Mouse (Mus musculus) left cerebral cortex, postnatal 36 days (tissue): ENCODE results near the gene Uqcc1. TPM values are rescaled to one million over a fixed set of nuclear protein-coding genes. Genes with fewer than 3 reads are reported as not detected.

Experiments
- DNase-seq, 2 experiments: peaks; one replicate each; pipeline ENCODE4 v3.0.0; 2021 to 2022; ENCODE audit warnings: low spot score in 2 of 2, mixed read lengths in 1 of 2
- intact Hi-C: fragments of 180-260 bp; cut with DNase I; formaldehyde crosslinking; loops from one replicate; pipeline ENCODE4 v1.15.1; 2025
- total RNA-seq, 2 experiments: library from RNA; stranded (reverse); gene quantifications; 2 replicates each; pipeline ENCODE4 v1.2.3; 2021

Uqcc1 gene
- total RNA-seq, 2 experiments from 2014 or later: 66.0 to 70.6 TPM

GRCm38 (mm10) chr2:155820779-155821178, 109.3 kb downstream of the Uqcc1 start:
- no peak for DNase-seq
- intact Hi-C loops: no loop called here

GRCm38 (mm10) chr2:155819449-155820251, 110.5 kb downstream of the Uqcc1 start:
- no peak for DNase-seq
- intact Hi-C loops: no loop called here

- intact Hi-C loops: no loop called here
- DNase-seq: no peak
These were observed 110.9 kb downstream of the Uqcc1 start, which contains the start of gene BC029722 for GRCm38 (mm10) chr2:155819392-155819448. BC029722 (minus strand) TSS chr2:155819426.

GRCm38 (mm10) chr2:155818596-155819391, 111.3 kb downstream of the Uqcc1 start:
- intact Hi-C loops: no loop called here
- peak; percentile 91 to 92 for DNase-seq

- no peak for DNase-seq
These were observed 112.5 kb downstream of the Uqcc1 start for GRCm38 (mm10) chr2:155817301-155818245.

GRCm38 (mm10) chr2:155816179-155816578, 113.9 kb downstream of the Uqcc1 start:
- intact Hi-C loops: no loop called here
- DNase-seq: no peak

More at GRCm38 (mm10) chr2:155817301-155818245, 112.5 kb downstream of the Uqcc1 start:
- intact Hi-C loops: no loop called here

GRCm38 (mm10) chr2:155814829-155815228, 115.3 kb downstream of the Uqcc1 start:
- intact Hi-C loops: loop anchor here (5.0 kb wide), 1 partner anchor 38 kb away; the partner anchor contains the start of gene Mmp24
- no peak for DNase-seq

GRCm38 (mm10) chr2:155812637-155813036, 117.5 kb downstream of the Uqcc1 start:
- DNase-seq: no peak
- intact Hi-C loops: loop anchor here (5.0 kb wide), 1 partner anchor 35 kb away; the partner anchor contains the start of gene Mmp24

GRCm38 (mm10) chr2:155811821-155812396, 118.2 kb downstream of the Uqcc1 start:
- DNase-seq: peak; percentile 85 to 88
- intact Hi-C loops: loop anchor here (5.0 kb wide), 1 partner anchor 35 kb away; the partner anchor contains the start of gene Mmp24

- DNase-seq: no peak
- intact Hi-C loops: loop anchor here (5.0 kb wide), 1 partner anchor 32 kb away; the partner anchor contains the start of gene Mmp24
These were observed 120.5 kb downstream of the Uqcc1 start for GRCm38 (mm10) chr2:155809620-155810019.

GRCm38 (mm10) chr2:155807408-155807807, 122.7 kb downstream of the Uqcc1 start:
- intact Hi-C loops: no loop called here
- DNase-seq: no peak

- intact Hi-C loops: no loop called here
- no peak for DNase-seq
These were observed 123.6 kb downstream of the Uqcc1 start for GRCm38 (mm10) chr2:155806548-155806947.

- intact Hi-C loops: no loop called here
- no peak for DNase-seq
These were observed 124.2 kb downstream of the Uqcc1 start for GRCm38 (mm10) chr2:155805925-155806255.

- no peak for DNase-seq
- intact Hi-C loops: no loop called here
These were observed 124.7 kb downstream of the Uqcc1 start for GRCm38 (mm10) chr2:155805231-155805924.

- intact Hi-C loops: no loop called here
- DNase-seq: no peak
These were observed 126.1 kb downstream of the Uqcc1 start for GRCm38 (mm10) chr2:155804053-155804452.

- DNase-seq: no peak
- intact Hi-C loops: no loop called here
These were observed 127.3 kb downstream of the Uqcc1 start for GRCm38 (mm10) chr2:155802761-155803160.

- DNase-seq: no peak
- intact Hi-C loops: no loop called here
These were observed 131.5 kb downstream of the Uqcc1 start for GRCm38 (mm10) chr2:155798613-155799012.
